Mouse (Mus musculus) small intestine, adult 2 months (tissue): ENCODE results near the gene Dnmt3a.

ENCODE experiments used
- CTCF ChIP-seq: fragments of 200-500 bp; IDR thresholded peaks from 2 replicates; pipeline ENCODE4 v1.5.1; 2012; ENCODE audit warnings: low read depth, mild to moderate bottlenecking, control low read depth, inconsistent platforms, low read length, moderate library complexity, mixed read lengths; ENCODE audit not compliant: insufficient replicate concordance, insufficient read length; ENCODE audit errors: extremely low read depth
- POLR2A ChIP-seq: fragments of 200-500 bp; IDR thresholded peaks from 2 replicates; pipeline ENCODE4 v1.6.1; 2012; ENCODE audit warnings: low read depth, mild to moderate bottlenecking, control low read depth, inconsistent platforms, low read length, moderate library complexity

GRCm38 (mm10) chr12:3868676-3869458 lies 63.1 kb downstream of the Dnmt3a start:
- TF ChIP-seq POLR2A (no peak), CTCF (no peak)
